Mouse (Mus musculus) erythroblast, embryonic 14.5 days (primary cell): ENCODE results near the gene BC017158.

ENCODE experiments used
- GATA1 ChIP-seq: IDR thresholded peaks from 2 replicates; pipeline ENCODE4 v1.6.1; 2012; ENCODE audit warnings: low read length, inconsistent platforms, mixed read lengths
- TAL1 ChIP-seq: IDR thresholded peaks from 3 replicates; pipeline ENCODE4 v1.6.1; 2012; ENCODE audit warnings: low read length, inconsistent platforms, mixed read lengths

- no peak for TF ChIP-seq TAL1
- no peak for TF ChIP-seq GATA1
Measured at GRCm38 (mm10) chr7:128276051-128276450, 21.9 kb downstream of the BC017158 start.
